Mouse (Mus musculus) megakaryocyte, embryonic 14.5 days (primary cell): ENCODE data around the gene 1110059E24Rik.

Source experiments
- FLI1 ChIP-seq: IDR thresholded peaks from 2 replicates; pipeline ENCODE4 v1.6.1; 2012; ENCODE audit warnings: low read length, inconsistent platforms, mixed read lengths
- GATA1 ChIP-seq: IDR thresholded peaks from 3 replicates; pipeline ENCODE4 v1.6.1; 2012; ENCODE audit warnings: mixed read lengths, low read length, inconsistent platforms, borderline replicate concordance

DNA sequence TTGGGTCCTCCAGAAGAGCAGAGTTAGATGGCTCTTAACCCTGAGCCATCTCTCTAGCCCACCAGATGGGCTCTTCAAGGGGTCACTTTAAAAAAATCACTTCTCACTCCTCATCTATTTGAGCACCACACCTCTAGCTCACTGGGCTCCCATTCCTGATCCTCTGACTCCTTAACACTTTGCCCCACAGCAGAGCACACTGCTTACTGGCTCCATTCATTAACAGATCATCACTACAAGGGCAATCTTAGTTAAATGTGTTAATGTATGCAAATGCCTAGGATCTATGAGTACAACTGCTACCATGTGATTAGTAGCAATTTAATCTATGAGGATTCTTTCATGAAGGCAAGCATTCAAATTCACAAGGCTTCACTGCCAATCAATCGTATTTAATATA lies 58.1 kb downstream of the 1110059E24Rik start:
- no peak for TF ChIP-seq GATA1
- TF ChIP-seq FLI1 = no peak
